Mouse (Mus musculus): ENCODE results near the gene Macc1. TPM values are rescaled to one million over a fixed set of nuclear protein-coding genes. Genes with fewer than 3 reads are reported as not detected.

The Macc1 gene
- total RNA-seq, 1 experiment from 2014 or later, result 0.11 TPM

DNA sequence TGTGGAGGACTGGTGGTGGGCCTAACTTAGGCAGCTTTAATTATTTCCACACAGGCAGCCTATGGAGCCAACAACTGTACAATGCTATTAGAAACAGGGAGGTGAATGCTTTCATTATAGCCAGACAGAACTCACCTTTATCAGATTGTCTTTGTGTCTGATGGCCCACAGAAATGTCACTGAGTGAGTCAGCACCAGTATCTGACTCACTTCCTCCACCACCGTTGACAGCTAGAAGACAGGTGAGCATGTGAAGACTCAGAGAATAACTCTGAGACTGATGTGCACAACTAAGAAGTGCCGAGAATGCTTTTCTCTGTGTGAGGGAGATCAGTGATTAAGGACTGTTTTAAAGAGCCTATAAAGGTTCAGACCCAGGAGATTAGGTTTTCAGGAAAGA, 73.9 kb downstream of the Macc1 start:
- no peak for DNase-seq

DNA sequence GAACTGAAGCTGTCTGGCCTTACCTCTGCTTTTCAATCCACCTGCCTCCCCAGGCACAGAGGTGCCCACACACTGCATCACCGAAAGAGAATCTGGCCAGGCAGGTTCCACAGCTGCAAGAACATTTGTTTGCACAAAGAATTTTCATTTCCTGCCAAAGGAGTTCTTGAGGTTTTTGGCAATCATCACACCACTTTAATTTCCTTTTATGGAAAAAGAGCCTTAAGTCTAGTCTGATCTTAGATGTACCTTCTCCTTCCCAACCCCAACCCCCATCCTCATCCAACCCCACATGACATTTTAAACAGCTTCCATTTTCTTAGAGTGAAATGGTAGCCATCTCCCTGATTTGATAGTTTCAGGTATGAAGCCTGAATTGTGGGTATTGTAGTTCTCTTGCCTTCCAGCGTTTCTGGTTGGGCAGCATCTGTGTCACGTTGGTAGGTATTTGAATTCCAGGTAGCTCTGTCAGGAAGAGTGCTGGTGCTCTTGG, 76.2 kb downstream of the Macc1 start:
- DNase-seq, result no peak

DNA sequence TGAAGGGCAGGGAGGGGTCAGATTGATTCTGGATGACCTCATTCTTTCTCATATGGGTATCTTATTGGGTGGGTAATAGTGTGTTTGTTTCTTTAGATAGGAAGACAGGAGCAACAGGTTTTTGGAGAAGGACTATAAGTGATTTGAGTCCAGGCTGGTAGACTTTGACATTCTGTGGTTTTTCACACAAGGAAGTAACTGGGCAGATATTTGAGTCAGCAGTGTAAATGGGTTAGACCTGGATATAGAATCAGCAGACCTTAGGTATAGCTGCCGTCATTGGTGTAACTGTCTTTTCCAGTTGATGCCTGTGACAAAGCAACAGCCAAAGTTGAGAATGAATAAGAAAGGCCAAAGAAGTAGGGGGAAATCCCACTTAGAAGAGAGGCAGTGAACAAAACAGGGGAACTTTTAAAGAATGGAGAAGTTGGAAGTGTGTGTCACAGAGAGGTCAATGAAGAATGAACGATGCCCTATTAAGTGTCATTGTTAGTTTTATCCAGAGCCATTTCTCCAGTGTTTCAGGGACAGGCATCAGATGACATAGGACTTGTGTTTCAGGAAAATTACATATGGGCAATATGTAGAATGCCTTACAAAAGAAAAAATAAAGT, 84.1 kb downstream of the Macc1 start:
- DNase-seq, result no peak

DNA sequence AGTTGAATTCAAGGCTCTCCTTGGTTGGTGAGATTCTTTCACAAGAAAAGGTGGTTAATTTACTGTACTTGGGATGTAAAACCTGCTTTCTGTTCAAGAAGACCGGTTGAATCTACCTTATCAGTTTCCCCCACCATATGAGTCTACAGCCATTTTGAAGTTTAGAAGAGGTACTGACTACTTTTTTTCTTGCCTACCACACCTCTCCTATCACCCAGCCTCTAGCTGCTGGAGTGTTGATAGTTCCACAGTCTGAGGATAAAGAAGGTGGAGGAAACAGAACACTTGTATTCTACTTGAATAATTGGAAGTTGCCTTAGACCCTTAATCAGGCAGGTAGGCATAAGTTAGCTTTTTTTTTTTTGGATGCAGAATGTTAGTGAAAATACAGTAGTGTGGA, 88.2 kb downstream of the Macc1 start:
- DNase-seq, result no peak

DNA sequence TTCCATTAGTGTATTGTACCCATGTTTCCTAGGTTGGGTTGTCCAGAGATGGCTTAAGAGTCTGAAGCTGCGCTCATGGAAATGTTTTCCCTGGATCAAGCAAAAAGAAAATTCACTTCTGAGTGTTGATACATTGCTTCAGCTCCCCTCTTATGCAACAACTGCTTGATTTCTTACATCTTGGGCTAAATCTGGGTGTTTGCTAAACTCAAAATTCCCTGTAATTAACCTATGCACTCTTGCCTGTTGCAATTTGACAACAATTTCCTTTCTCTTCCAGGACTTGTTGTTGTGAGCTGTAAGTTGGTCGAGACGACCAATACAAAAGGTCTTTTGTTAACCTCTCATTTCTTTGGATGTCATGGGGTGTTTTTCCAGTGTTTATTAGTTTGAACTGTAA, 88.7 kb downstream of the Macc1 start:
- DNase-seq, result no peak

DNA sequence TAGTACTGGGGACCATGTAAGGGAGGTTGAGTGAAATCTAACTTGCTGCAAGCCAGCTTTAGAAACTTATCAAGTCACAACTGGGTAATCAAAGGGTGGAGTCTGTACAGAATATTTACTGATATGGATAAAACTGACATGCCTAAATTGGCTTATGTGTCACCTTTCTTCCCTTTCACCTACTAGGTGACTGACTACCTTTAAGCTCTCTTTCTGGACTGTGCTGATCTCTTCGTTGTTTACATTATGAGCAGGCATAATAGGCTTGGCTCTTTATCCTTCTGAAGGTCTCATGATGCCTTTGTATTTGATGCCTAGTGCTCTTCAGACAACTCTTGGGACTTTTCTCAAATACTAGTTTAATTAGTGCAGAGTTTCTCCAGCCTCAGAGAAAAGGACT, 90.7 kb downstream of the Macc1 start:
- DNase-seq, result no peak

DNA sequence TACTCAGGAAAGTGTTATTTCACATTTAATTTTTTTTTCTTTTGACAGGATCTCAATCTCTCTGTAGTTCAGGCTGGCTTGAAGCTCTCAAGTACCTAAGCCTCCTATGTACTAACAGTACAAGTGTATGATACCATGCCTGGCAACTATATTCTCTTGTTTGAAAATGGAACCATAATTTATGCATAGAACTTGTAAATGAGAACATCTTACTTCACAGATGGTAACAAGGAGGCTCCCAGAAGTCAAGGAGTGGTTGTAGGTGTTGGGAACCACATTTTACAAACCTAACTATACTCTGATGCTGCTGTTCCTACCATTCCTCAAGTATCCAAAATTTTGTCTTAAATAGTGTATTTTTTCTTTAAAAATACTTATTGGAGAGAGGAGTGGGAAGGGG, 96.5 kb downstream of the Macc1 start:
- DNase-seq, result no peak

DNA sequence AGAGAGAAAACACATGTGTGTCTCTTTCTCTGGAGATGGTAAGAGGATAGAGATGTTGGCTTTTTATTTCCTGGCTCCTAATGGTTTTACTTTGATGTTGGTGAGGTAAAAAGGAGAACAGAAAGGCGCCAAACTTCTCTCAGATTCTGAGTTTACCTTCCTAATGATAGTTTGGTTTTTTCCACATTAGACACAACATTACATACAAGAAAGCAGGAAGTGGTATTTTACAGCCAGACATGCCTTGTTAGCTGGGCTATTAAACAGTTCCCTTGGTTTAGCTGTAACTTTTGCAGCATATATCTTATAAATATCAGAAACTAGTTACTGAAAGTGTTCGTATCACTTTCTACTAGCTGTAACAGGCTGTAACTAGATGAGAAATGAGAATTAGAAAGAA, 96.9 kb downstream of the Macc1 start:
- no peak for DNase-seq

DNA sequence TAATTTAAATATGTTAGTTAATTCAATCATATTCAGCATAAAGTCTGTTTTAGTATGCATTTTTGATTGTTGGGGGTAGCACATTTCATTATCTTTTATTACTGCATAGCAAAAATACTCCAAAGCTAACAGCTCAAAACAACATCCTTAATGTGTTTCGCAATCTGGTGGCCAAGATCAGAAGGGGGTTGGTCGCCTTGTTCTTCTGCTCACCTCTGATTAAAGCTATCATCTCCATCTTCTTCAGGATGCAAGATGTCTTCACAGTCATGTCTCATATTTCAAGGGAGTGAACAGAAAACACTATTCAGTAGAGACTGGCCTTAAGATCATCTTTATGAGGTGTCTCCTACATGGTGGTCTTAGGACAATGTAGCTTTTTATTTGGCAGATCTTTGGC, 97.9 kb downstream of the Macc1 start:
- no peak for DNase-seq

DNA sequence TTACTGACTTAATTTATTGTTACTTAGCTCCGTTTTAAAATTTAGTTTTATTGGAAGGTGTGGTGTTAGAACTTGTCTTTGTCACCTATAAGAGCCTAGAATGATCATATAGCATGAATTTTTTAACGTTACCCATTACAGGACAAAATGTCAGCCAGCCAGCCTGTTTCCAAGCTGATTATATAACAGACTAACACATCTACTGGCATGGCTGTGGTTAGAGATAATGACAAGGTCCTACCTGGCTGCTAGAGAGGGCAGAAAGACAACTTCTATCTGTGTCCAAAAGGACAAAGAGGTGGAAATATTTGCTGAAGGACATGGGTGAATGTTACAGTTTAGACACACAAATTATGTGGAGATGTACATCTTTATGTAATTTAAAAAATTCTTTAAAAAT, 101.8 kb downstream of the Macc1 start:
- no peak for DNase-seq

DNA sequence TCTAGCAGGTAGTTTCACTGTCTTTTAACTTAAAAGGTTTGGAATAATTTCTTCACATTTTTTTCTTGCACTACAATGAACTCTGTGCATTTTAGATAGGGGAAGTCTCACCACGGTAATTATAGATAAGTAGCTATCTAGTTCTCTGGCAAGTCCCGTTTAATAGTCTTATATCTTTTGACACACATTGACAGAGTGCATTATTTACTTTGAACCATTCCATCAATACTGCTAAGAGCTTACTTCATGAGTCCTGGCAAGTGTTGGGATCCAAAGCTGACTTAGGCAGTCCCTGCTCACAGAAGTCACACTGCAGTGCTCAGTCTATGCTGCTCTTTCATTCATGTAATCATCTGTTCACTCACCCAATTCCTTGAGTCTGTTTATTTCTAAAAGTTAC, 111.7 kb downstream of the Macc1 start:
- DNase-seq, result no peak

DNA sequence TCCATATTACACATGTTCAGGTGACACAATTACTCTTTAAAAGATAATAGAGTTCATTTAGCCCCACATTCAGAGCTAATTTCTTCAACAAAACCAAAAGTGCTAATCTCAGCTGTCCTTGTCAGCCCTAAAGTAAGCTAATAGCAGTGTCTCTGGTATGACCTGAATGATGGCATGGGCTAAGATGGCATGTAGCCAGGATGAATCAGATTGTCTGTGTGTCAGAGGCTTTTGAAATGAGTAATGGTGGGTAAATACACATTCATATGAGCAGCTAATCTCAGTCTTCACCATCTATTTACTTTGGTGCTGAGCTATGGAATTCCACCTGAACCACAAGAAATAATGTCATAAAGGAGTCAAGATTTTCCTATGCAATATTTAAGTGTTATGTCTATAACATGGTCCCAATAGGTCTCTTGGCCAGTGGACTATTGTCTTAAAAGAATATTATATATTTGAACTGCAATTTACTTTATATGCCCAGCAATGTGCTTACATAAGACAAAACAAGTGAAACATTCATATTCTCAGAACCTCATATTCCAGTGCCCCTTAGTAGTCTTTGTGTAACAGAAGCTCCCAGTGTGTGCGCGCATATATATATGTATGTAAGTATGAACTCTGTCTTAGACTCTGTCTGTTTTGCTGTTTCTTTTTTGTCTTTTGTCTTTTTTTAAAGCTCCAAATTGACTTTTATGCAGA, 112.3 kb downstream of the Macc1 start:
- DNase-seq, result peak; percentile 64

DNA sequence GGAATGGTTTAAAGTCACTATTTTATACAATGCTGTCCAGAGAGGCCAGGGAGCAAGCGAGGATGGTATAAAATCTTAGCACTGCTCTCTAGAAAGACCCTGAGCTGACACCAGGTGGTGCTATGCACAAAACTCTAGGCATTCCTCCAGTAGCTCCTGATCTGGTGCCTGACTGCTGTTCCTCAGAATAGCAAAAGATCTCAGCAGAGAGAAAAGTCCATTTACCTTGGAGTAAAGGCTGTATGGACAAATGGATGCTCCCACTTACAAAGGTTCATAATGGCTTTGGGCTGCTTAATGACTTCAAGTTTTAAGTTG, 112.8 kb downstream of the Macc1 start:
- peak; percentile 53 for DNase-seq

DNA sequence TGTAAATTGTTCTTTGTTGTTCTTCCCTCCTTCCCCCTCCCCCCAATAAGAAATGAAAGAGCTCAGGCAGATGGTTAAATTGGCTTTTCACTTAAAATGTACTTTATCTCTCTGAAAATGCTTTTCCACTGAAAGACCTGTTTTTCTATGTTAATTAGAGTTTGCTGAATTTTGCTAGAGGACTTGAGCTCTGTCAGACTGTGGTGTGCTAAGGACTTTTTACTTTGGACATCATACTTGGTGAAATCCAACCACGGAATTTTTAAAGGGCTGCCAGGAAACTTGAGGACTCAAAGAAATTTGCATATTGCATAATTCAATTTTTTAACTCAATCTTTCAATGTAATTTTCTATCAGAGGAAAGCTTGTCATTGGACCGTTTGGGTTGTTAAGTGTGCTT, 126.7 kb downstream of the Macc1 start:
- no peak for DNase-seq

DNA sequence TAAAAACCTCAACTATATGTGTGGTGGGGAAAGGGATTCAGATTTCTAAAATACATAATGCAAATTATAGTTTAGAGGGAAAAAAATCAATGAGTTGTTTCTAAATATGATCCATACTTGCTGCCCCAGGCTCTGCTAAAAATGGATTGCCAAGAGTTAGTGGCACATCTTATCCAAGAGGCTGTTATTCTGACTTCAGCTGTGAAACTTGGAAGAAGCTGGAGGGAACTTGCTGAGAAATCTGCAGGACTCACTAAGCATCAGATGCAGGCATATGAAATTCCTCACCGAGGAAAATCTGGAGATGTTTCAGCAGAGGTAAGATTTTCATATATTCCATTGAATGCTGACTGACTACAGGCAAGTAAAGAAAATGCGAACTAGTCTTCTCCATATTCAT, 136.0 kb downstream of the Macc1 start:
- no peak for DNase-seq

DNA sequence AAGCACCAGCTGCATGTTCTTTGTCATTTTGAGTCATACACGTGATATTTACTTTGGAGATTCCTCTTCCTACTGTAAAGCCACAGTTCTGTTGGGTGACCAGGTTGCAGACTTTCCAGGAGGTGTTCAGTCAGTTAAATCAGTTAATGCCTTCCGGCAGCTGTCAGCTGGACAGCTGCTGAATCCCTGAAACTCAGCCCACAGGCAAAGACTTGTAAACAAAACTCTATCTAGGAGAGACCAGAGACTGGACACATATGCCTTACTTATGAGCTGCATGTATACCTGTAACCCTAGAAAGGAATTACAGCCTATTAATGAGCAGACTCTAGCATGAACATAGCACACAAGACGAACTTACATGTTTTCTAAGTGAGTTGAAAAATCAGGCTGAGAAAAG, 137.2 kb downstream of the Macc1 start:
- DNase-seq, result no peak

DNA sequence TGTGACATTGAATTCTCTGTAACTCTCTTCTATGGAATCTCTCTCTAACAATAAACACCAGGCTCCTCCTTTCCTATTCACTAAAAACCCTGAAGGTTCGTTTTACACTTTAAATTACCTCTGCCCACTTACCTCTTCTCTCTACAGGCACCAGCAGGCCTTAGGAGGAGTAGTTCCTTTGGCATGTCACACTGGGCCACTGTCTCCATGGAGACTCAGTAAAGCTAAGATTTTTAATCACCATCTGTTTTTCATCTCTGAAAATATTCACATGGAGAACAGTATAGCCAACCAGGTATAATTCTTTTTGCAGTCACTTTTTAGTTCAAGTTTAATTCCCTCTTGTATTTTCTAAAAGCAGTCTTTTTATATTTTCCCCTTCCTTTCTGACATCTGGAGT, 140.0 kb downstream of the Macc1 start:
- DNase-seq, result no peak

DNA sequence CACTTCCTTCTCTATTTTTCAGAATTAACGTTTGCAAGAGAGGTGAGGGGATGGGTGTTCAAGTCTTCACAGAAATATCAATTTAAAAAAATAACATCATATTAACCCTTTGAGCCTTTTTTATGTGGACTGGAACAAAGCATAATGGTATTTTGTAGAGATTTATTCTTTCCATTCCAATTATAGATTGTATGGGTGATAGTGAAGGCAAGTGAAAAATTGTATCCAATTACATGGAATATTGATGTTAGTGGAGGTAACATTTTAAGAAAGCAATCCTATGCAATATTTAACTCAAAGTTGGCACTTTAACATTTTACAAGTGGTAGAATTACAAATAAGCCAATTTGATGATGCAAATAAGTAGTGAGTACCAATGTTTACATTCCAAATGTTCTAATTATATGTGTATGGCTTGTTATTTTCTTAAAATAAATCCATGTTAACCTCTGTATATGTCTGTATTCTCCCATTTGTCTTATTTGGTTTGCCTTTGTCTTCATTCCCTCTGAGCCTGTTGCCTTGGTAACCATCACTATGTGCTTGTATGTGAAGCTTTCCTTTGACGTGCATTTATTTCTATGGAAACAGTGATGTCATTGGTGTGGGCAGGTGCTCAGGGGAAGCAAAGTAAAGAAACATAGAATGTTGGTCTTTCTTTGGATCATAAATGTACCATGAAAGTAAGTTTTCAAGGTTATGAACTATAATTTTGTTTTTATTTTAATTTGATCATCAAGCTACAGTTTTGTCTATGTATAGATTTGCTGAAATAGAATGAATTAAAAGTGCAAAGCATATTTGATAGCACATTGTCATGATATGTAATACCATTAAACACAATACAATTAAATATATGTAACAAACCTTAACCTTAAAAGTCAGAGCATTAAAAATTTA, 150.2 kb downstream of the Macc1 start:
- no peak for DNase-seq

DNA sequence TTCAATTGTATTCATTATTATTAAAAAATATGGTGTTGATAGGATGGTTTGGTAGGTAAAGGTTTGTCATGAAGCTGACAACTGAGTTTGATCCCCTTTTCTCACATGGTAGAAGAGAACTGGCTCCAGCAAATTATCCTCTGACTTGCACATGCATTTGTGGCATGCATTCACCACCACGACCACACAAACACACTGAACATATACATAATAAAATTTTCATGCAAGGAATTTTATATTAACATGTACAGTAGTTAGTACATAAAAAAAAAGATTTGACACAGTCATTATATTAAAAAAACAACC, 150.8 kb downstream of the Macc1 start:
- no peak for DNase-seq

DNA sequence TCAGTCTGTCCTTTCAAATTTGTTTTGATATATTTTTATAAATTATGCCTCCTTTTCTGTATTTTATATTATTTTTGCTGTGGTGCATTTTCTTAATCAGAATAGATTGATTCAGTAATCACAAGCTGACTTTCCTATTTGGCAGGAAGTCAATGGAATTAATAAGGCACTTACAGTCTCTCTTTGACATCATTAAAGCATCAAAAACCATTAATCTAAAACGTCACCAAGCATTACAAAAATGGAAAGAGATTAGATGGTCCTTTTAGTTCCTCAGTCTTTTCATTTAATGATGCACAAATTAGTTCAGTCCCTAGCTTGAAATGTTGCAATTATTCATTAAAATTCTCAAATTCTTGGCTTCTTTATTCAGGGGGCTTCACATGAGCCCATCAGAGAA, 153.6 kb downstream of the Macc1 start:
- DNase-seq, result no peak

DNA sequence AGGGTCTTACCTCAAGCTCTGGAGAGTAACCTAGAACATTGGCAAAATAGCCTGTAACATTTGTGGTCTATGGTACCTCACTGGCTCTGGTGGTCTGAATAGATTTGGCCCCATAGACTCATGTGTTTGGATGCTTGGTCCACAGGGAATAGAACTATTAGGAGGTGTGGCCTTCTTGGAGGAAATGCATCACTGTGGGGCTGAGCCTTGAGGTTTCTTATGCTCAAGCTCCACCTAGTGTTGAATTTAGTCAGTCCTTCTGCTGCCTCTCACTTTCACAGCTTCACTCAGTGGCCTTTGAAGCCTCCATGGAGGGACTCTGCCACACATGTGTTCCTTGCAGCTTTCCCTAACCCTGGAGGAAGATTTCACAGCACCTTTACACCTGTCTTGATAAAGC, 156.2 kb downstream of the Macc1 start:
- peak; percentile 8 for DNase-seq

DNA sequence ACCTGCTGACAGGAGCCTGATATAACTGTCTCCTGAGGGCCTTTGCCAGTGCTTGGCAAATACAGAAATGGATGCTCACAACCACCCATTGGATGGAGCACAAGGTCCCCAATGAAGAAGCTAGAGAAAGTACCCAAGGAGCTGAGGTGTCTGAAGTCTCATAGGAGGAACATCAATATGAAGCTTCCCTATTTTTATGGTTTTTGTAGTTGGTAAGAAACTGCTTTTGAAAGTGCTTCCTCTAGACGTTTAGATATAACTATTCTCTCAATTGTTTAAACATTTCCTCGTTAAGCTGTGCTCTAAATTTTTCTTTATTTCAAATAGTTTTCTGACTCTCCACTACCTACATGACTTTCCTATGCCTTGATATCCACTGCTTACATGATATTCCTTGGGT, 169.2 kb downstream of the Macc1 start:
- no peak for DNase-seq

DNA sequence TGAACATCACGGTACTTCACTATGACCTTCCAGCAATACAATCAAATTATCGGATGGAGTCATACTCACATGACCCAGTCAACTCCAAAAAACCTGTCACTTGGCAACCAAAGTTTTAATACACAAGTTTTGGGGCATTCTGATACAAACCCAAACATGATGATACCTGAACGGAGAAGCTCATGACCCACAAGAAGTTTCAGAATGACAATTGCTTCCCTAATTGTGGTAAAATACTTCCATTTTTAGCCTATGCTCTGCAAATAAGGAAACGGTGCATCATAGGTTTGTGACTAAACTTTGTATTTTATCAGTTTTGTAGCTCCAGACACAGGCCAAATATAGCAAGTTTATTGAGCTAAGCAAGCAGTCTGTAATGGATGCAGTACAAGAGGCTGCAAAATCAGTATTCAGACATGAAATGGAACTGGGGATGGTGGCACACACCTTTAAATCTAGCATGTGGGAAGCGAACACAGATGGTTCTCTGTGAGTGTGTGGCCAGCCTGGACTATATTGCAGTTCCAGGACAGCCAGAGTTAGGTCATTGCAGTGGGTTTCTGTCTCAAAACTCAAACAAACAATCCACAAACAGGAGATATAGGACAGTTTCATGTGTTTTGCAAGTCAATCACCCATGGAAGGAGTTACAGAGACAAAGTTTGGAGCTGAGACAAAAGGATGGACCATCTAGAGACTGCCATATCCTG, 170.0 kb downstream of the Macc1 start:
- no peak for DNase-seq

Measured in adrenal gland, postnatal 14 days (tissue).